15 mouse cellular contexts compared by ENCODE assay signal in the genomic region with DNA sequence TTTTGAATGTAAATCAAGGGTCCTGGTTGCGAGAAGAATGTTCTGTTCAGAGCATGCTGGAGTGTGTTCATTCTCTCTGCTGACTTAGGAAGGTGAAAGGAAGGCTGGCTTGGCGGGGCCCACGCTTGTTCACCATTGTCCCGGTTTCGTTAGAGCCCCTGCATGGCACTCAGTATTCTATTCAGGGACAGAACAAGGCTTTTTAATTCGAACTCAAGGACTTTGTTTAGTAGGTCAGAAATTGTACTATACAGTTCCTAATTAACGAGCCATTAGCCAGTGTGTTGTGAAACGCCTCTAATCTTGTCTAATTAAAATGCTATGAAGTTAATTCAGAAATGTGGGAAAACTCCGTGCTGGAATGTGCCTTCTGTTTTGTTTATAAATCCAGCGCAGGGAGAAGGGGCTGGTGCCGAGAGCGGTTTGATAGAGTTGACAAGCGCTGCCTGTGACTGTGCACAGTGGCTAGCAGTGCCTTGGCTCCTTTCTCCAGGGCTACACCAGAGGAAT. TPM values are rescaled to one million over a fixed set of nuclear protein-coding genes. Genes with fewer than 3 reads are reported as not detected.
A peak's percentile ranks its signal among the peaks of the same experiment; 100 is the strongest.
DNase-seq lines count a peak whose midpoint lies in the region; ATAC-seq and TF ChIP-seq lines count a peak whose summit lies in the region.
"Had no signal": no experiment of that assay in that cellular context is flagged by ENCODE, and none has a peak within 500 bp of the region (broad histone marks: within the 10 kb centered on the region; RNA-seq: fewer than 3 reads in every experiment).

No protein-coding gene starts in this region.

- H3K9me3 ChIP-seq in forebrain, embryonic 11.5 days (ENCODE audit: control insufficient read depth, low read length) = no peaks in the 10 kb centered on the region
- no peaks in the 10 kb centered on the region for H3K9me3 ChIP-seq in hindbrain, embryonic 14.5 days (ENCODE audit: control insufficient read depth, low read length)
- H3K9me3 ChIP-seq in neural tube, embryonic 13.5 days = 0 out of 2 replicates have a peak, but pooled peaks cover 3% of the 10 kb centered on the region
- H3K9me3 ChIP-seq: liver, embryonic 15.5 days; stomach, embryonic 15.5 days had no signal

- no peak overlapping the region; the same call in 1 of the 2 replicates for H3K4me3 ChIP-seq in layer of hippocampus, adult 2 months
- no peak overlapping the region for H3K4me3 ChIP-seq in forebrain, embryonic 11.5 days (ENCODE audit: low read depth, low read length)
- H3K4me3 ChIP-seq in hindbrain, embryonic 14.5 days (replicated peaks; ENCODE audit: low read length) = no peak overlapping the region
- no peak overlapping the region for H3K4me3 ChIP-seq in neural tube, embryonic 13.5 days
- H3K4me3 ChIP-seq: left cerebral cortex, adult 2 months; liver, embryonic 15.5 days; stomach, embryonic 15.5 days had no signal

- H3K27ac ChIP-seq in layer of hippocampus, adult 2 months = peak overlapping the region; percentile 79
- peak overlapping the region; percentile 28; the same call in 1 of the 2 replicates for H3K27ac ChIP-seq in forebrain, embryonic 11.5 days (ENCODE audit: low read depth, low read length)
- H3K27ac ChIP-seq in hindbrain, embryonic 14.5 days = no peak overlapping the region
- no peak overlapping the region for H3K27ac ChIP-seq in neural tube, embryonic 13.5 days (replicated peaks)
- H3K27ac ChIP-seq: left cerebral cortex, adult 2 months; liver, embryonic 15.5 days; stomach, embryonic 15.5 days had no signal

- H3K36me3 ChIP-seq in forebrain, embryonic 11.5 days (ENCODE audit: control insufficient read depth, insufficient read depth, low read length) = no peaks in the 10 kb centered on the region; the same call in 1 of the 2 replicates
- no peaks in the 10 kb centered on the region for H3K36me3 ChIP-seq in hindbrain, embryonic 14.5 days (replicated peaks; ENCODE audit: control insufficient read depth, insufficient read depth)
- peaks cover 7% of the 10 kb centered on the region; the same call in 1 of the 2 replicates for H3K36me3 ChIP-seq in neural tube, embryonic 13.5 days
- H3K36me3 ChIP-seq: liver, embryonic 15.5 days; stomach, embryonic 15.5 days had no signal

- peaks cover 7% of the 10 kb centered on the region for H3K4me1 ChIP-seq in forebrain, embryonic 11.5 days (replicated peaks; ENCODE audit: control insufficient read depth, insufficient read depth, low read length)
- H3K4me1 ChIP-seq in hindbrain, embryonic 14.5 days (replicated peaks; ENCODE audit: control insufficient read depth, insufficient read depth, low read length) = 0 out of 2 replicates have a peak, but pooled peaks cover 10% of the 10 kb centered on the region
- H3K4me1 ChIP-seq in neural tube, embryonic 13.5 days (replicated peaks) = peaks cover 13% of the 10 kb centered on the region
- H3K4me1 ChIP-seq: liver, embryonic 15.5 days; stomach, embryonic 15.5 days had no signal

- peak overlapping the region; percentile 12; the same call in 1 of the 2 replicates for H3K4me2 ChIP-seq in forebrain, embryonic 11.5 days (ENCODE audit: low read depth, low read length, severe bottlenecking)
- peak overlapping the region; percentile 17; the same call in 1 of the 2 replicates for H3K4me2 ChIP-seq in hindbrain, embryonic 14.5 days (replicated peaks)
- H3K4me2 ChIP-seq in neural tube, embryonic 13.5 days = peak overlapping the region; percentile 19
- H3K4me2 ChIP-seq: liver, embryonic 15.5 days; stomach, embryonic 15.5 days had no signal

- H3K9ac ChIP-seq in forebrain, embryonic 11.5 days (ENCODE audit: low read length) = no peak overlapping the region
- H3K9ac ChIP-seq in hindbrain, embryonic 14.5 days = no peak overlapping the region
- no peak overlapping the region for H3K9ac ChIP-seq in neural tube, embryonic 13.5 days
- H3K9ac ChIP-seq: liver, embryonic 15.5 days; stomach, embryonic 15.5 days had no signal

- no peak for DNase-seq in layer of hippocampus, adult 2 months (ENCODE audit: low spot score in 2 of 2)
- DNase-seq in layer of hippocampus, adult 8-10 months (ENCODE audit: low spot score in 2 of 2) = no peak
- peak; percentile 76 for DNase-seq in forebrain, embryonic 11.5 days (ENCODE audit: low spot score)
- peak; percentile 50 for DNase-seq in hindbrain, embryonic 14.5 days (ENCODE audit: low spot score)
- DNase-seq in adrenal gland, postnatal 4 days (ENCODE audit: low spot score in 2 of 2) = no peak
- no peak for DNase-seq in testis, postnatal 14 days (ENCODE audit: low spot score)
- no peak for DNase-seq in cerebellum, adult 9-10 months
- DNase-seq: adrenal gland, postnatal 25 days; cerebellum, adult 11-12 months; heart, postnatal 14 days; kidney, postnatal 10 days had no signal

- ATAC-seq in forebrain, embryonic 11.5 days (replicated peaks; ENCODE audit: low FRiP score) = peak; percentile 92
- peak; percentile 73; the same call in 1 of the 2 replicates for ATAC-seq in hindbrain, embryonic 14.5 days (ENCODE audit: low FRiP score)
- peak; percentile 65; the same call in 1 of the 2 replicates for ATAC-seq in neural tube, embryonic 13.5 days (ENCODE audit: low read depth)

- H3K27me3 ChIP-seq in forebrain, embryonic 11.5 days (ENCODE audit: control insufficient read depth, insufficient read depth, low read length) = peaks cover 10% of the 10 kb centered on the region
- H3K27me3 ChIP-seq in hindbrain, embryonic 14.5 days (ENCODE audit: control insufficient read depth, insufficient read depth, low read length) = no peaks in the 10 kb centered on the region
- H3K27me3 ChIP-seq in neural tube, embryonic 13.5 days = 0 out of 2 replicates have a peak, but pooled peaks cover 6% of the 10 kb centered on the region
- H3K27me3 ChIP-seq: liver, embryonic 15.5 days; stomach, embryonic 15.5 days had no signal

- 19% methylated on average over 13 of the region's 13 CpGs for WGBS in forebrain, embryonic 11.5 days
- 18% methylated on average over 13 of the region's 13 CpGs for WGBS in hindbrain, embryonic 14.5 days
- 33% methylated on average over 13 of the region's 13 CpGs for WGBS in neural tube, embryonic 13.5 days

- no peak for TF ChIP-seq CTCF in layer of hippocampus, adult 2 months (conservative IDR thresholded peaks at IDR 0.05)

RNA-seq across cellular contexts. Expression of a gene that starts 47.1 kb away (rescaled TPM):
- 1 to 10 TPM; 3.2 to 3.3 TPM for total RNA-seq in layer of hippocampus, adult 2 months (2021)
- 1 to 10 TPM; 2.2 to 2.9 (median 2.7) TPM for total RNA-seq in layer of hippocampus, adult 8-10 months (2022)
- polyA plus RNA-seq in forebrain, embryonic 11.5 days (2014; fragmentation: Nextera tagmentation; extraction: Ambion mirVana) = 3.4 and 3.6 TPM in 2 replicates
- 0.82 and 0.98 TPM in 2 replicates for polyA plus RNA-seq in hindbrain, embryonic 14.5 days (2014; fragmentation: Nextera tagmentation; extraction: Ambion mirVana)
- 0.51 and 0.52 TPM in 2 replicates for polyA plus RNA-seq in neural tube, embryonic 13.5 days (2015; fragmentation: Nextera tagmentation; extraction: Ambion mirVana)
- total RNA-seq in adrenal gland, postnatal 4 days (2021) = 1 to 10 TPM; 1.5 to 2.0 TPM

Comparison
In these comparisons a context has a peak if more than half of its experiments do, and no peak if none do; other contexts are left out.
1. DNase-seq: peak in forebrain, embryonic 11.5 days (single experiment) and hindbrain, embryonic 14.5 days (single experiment); none in layer of hippocampus, adult 2 months (0 of 2), layer of hippocampus, adult 8-10 months (0 of 2), adrenal gland, postnatal 4 days (0 of 2), testis, postnatal 14 days (single experiment) and cerebellum, adult 9-10 months (single experiment).
2. H3K27ac ChIP-seq: peak in layer of hippocampus, adult 2 months (single experiment) and forebrain, embryonic 11.5 days (single experiment); none in hindbrain, embryonic 14.5 days (single experiment) and neural tube, embryonic 13.5 days (single experiment).
3. Peak in every context shown above with its lines, with median percentiles within 50 percentile points of each other: ATAC-seq and H3K4me2 ChIP-seq.